Mouse (Mus musculus): Measurements from ENCODE around the gene Exph5. TPM values are rescaled to one million over a fixed set of nuclear protein-coding genes. Genes with fewer than 3 reads are reported as not detected.

Gene Exph5
- polyA plus RNA-seq, 1 experiment from 2014 or later, result 0.46 TPM

GRCm38 (mm10) chr9:53400696-53401095, 99.2 kb downstream of the Exph5 start:
- Histone ChIP-seq H3K27me3 (ENCODE audit: control insufficient read depth, insufficient read depth, low read length) (no peaks in the 10 kb centered on the region), H3K9me3 (replicated peaks; ENCODE audit: control insufficient read depth, low read length) (no peaks in the 10 kb centered on the region), H3K36me3 (ENCODE audit: control insufficient read depth, insufficient read depth, low read length) (no peaks in the 10 kb centered on the region), H3K4me3 (ENCODE audit: low read depth, low read length) (no peak overlapping the region), H3K27ac (ENCODE audit: low read depth, low read length) (no peak overlapping the region), H3K9ac (ENCODE audit: low read depth, low read length) (no peak overlapping the region), H3K4me1 (ENCODE audit: control insufficient read depth, insufficient read depth, low read length) (peaks cover 5% of the 10 kb centered on the region; the same call in 1 of the 2 replicates), H3K4me2 (no peak overlapping the region)
- WGBS (ENCODE audit: insufficient replicate concordance), result 88% methylated on average over 4 of the region's 4 CpGs
- no peak for ATAC-seq (replicated peaks; ENCODE audit: insufficient number of reproducible peaks, low FRiP score, low TSS enrichment)

GRCm38 (mm10) chr9:53401146-53401545, 99.7 kb downstream of the Exph5 start:
- no peak for ATAC-seq (replicated peaks; ENCODE audit: insufficient number of reproducible peaks, low FRiP score, low TSS enrichment)
- Histone ChIP-seq H3K4me1 (ENCODE audit: control insufficient read depth, insufficient read depth, low read length) (peaks cover 5% of the 10 kb centered on the region; the same call in 1 of the 2 replicates), H3K9ac (ENCODE audit: low read depth, low read length) (no peak overlapping the region), H3K36me3 (ENCODE audit: control insufficient read depth, insufficient read depth, low read length) (no peaks in the 10 kb centered on the region), H3K9me3 (replicated peaks; ENCODE audit: control insufficient read depth, low read length) (no peaks in the 10 kb centered on the region), H3K4me2 (no peak overlapping the region), H3K27me3 (ENCODE audit: control insufficient read depth, insufficient read depth, low read length) (no peaks in the 10 kb centered on the region), H3K27ac (ENCODE audit: low read depth, low read length) (no peak overlapping the region), H3K4me3 (ENCODE audit: low read depth, low read length) (no peak overlapping the region)
- WGBS (ENCODE audit: insufficient replicate concordance), result 66% methylated on average over 8 of the region's 8 CpGs

GRCm38 (mm10) chr9:53402291-53402711, 100.8 kb downstream of the Exph5 start, which contains the start of gene 4930550C14Rik:
Gene 4930550C14Rik (plus strand): TSS chr9:53402325.
- 0 out of 2 replicates have a peak within 1 kb of the TSS, but pooled peaks have one; percentile 44 for H3K9ac ChIP-seq (ENCODE audit: low read depth, low read length)
- H3K9me3 ChIP-seq (replicated peaks; ENCODE audit: control insufficient read depth, low read length), result no peaks in the 10 kb centered on the region
- H3K4me2 ChIP-seq, result peak within 1 kb of the TSS; percentile 37
- ATAC-seq (replicated peaks; ENCODE audit: insufficient number of reproducible peaks, low FRiP score, low TSS enrichment), result no peak
- no peak within 1 kb of the TSS for H3K4me3 ChIP-seq (ENCODE audit: low read depth, low read length)
- H3K27me3 ChIP-seq (ENCODE audit: control insufficient read depth, insufficient read depth, low read length), result no peaks in the 10 kb centered on the region
- peaks cover 5% of the 10 kb centered on the region; the same call in 1 of the 2 replicates for H3K4me1 ChIP-seq (ENCODE audit: control insufficient read depth, insufficient read depth, low read length)
- H3K36me3 ChIP-seq (ENCODE audit: control insufficient read depth, insufficient read depth, low read length), result no peaks in the 10 kb centered on the region
- 18% methylated on average over 11 of the region's 11 CpGs for WGBS (ENCODE audit: insufficient replicate concordance)
- no peak within 1 kb of the TSS for H3K27ac ChIP-seq (ENCODE audit: low read depth, low read length)

- Histone ChIP-seq H3K36me3 (ENCODE audit: control insufficient read depth, insufficient read depth, low read length) (no peaks in the 10 kb centered on the region), H3K9ac (ENCODE audit: low read depth, low read length) (no peak overlapping the region), H3K4me1 (ENCODE audit: control insufficient read depth, insufficient read depth, low read length) (peaks cover 5% of the 10 kb centered on the region; the same call in 1 of the 2 replicates), H3K27ac (ENCODE audit: low read depth, low read length) (no peak overlapping the region), H3K4me2 (peak overlapping the region; percentile 37), H3K9me3 (replicated peaks; ENCODE audit: control insufficient read depth, low read length) (no peaks in the 10 kb centered on the region), H3K27me3 (ENCODE audit: control insufficient read depth, insufficient read depth, low read length) (no peaks in the 10 kb centered on the region), H3K4me3 (ENCODE audit: low read depth, low read length) (no peak overlapping the region)
- 82% methylated on average over 8 of the region's 8 CpGs for WGBS (ENCODE audit: insufficient replicate concordance)
- no peak for ATAC-seq (replicated peaks; ENCODE audit: insufficient number of reproducible peaks, low FRiP score, low TSS enrichment)
Observed at GRCm38 (mm10) chr9:53402991-53403390, 101.5 kb downstream of the Exph5 start.

- no peaks in the 10 kb centered on the region for H3K27me3 ChIP-seq (ENCODE audit: control insufficient read depth, insufficient read depth, low read length)
- no peak overlapping the region for H3K9ac ChIP-seq (ENCODE audit: low read depth, low read length)
- H3K9me3 ChIP-seq (replicated peaks; ENCODE audit: control insufficient read depth, low read length), result no peaks in the 10 kb centered on the region
- H3K27ac ChIP-seq (ENCODE audit: low read depth, low read length), result no peak overlapping the region; the same call in 1 of the 2 replicates
- H3K4me1 ChIP-seq (ENCODE audit: control insufficient read depth, insufficient read depth, low read length), result peaks cover 5% of the 10 kb centered on the region; the same call in 1 of the 2 replicates
- ATAC-seq (replicated peaks; ENCODE audit: insufficient number of reproducible peaks, low FRiP score, low TSS enrichment), result no peak
- H3K4me2 ChIP-seq, result no peak overlapping the region
- no peak overlapping the region for H3K4me3 ChIP-seq (ENCODE audit: low read depth, low read length)
- no peaks in the 10 kb centered on the region for H3K36me3 ChIP-seq (ENCODE audit: control insufficient read depth, insufficient read depth, low read length)
- WGBS (ENCODE audit: insufficient replicate concordance), result 73% methylated on average over 6 of the region's 6 CpGs
Observed at GRCm38 (mm10) chr9:53404050-53404752, 102.7 kb downstream of the Exph5 start.

GRCm38 (mm10) chr9:53404753-53405722, 103.6 kb downstream of the Exph5 start:
- Histone ChIP-seq H3K36me3 (ENCODE audit: control insufficient read depth, insufficient read depth, low read length) (no peaks in the 10 kb centered on the region), H3K27ac (ENCODE audit: low read depth, low read length) (peak overlapping the region; percentile 37), H3K4me2 (peak overlapping the region; percentile 66), H3K27me3 (ENCODE audit: control insufficient read depth, insufficient read depth, low read length) (no peaks in the 10 kb centered on the region), H3K4me3 (ENCODE audit: low read depth, low read length) (peak overlapping the region; percentile 38), H3K9ac (ENCODE audit: low read depth, low read length) (peak overlapping the region; percentile 48; the same call in 1 of the 2 replicates), H3K9me3 (replicated peaks; ENCODE audit: control insufficient read depth, low read length) (no peaks in the 10 kb centered on the region), H3K4me1 (ENCODE audit: control insufficient read depth, insufficient read depth, low read length) (peaks cover 5% of the 10 kb centered on the region; the same call in 1 of the 2 replicates)
- peak; percentile 57; the same call in 1 of the 2 replicates for ATAC-seq (replicated peaks; ENCODE audit: insufficient number of reproducible peaks, low FRiP score, low TSS enrichment)
- WGBS (ENCODE audit: insufficient replicate concordance), result 26% methylated on average over 21 of the region's 21 CpGs

- WGBS (ENCODE audit: insufficient replicate concordance), result 77% methylated on average over 4 of the region's 4 CpGs
- no peak overlapping the region for H3K4me3 ChIP-seq (ENCODE audit: low read depth, low read length)
- ATAC-seq (replicated peaks; ENCODE audit: insufficient number of reproducible peaks, low FRiP score, low TSS enrichment), result no peak
- H3K9ac ChIP-seq (ENCODE audit: low read depth, low read length), result no peak overlapping the region
- no peaks in the 10 kb centered on the region for H3K36me3 ChIP-seq (ENCODE audit: control insufficient read depth, insufficient read depth, low read length)
- H3K9me3 ChIP-seq (replicated peaks; ENCODE audit: control insufficient read depth, low read length), result no peaks in the 10 kb centered on the region
- H3K4me1 ChIP-seq (ENCODE audit: control insufficient read depth, insufficient read depth, low read length), result peaks cover 2% of the 10 kb centered on the region; the same call in 1 of the 2 replicates
- no peak overlapping the region for H3K4me2 ChIP-seq
- no peak overlapping the region for H3K27ac ChIP-seq (ENCODE audit: low read depth, low read length)
- no peaks in the 10 kb centered on the region for H3K27me3 ChIP-seq (ENCODE audit: control insufficient read depth, insufficient read depth, low read length)
Observed at GRCm38 (mm10) chr9:53408548-53408947, 107.1 kb downstream of the Exph5 start.

- Histone ChIP-seq H3K4me3 (ENCODE audit: low read depth, low read length) (no peak overlapping the region), H3K9ac (ENCODE audit: low read depth, low read length) (no peak overlapping the region), H3K4me2 (no peak overlapping the region), H3K9me3 (replicated peaks; ENCODE audit: control insufficient read depth, low read length) (no peaks in the 10 kb centered on the region), H3K36me3 (ENCODE audit: control insufficient read depth, insufficient read depth, low read length) (no peaks in the 10 kb centered on the region), H3K27me3 (ENCODE audit: control insufficient read depth, insufficient read depth, low read length) (no peaks in the 10 kb centered on the region), H3K27ac (ENCODE audit: low read depth, low read length) (no peak overlapping the region), H3K4me1 (ENCODE audit: control insufficient read depth, insufficient read depth, low read length) (peaks cover 2% of the 10 kb centered on the region; the same call in 1 of the 2 replicates)
- 65% methylated on average over 2 of the region's 2 CpGs for WGBS (ENCODE audit: insufficient replicate concordance)
- no peak for ATAC-seq (replicated peaks; ENCODE audit: insufficient number of reproducible peaks, low FRiP score, low TSS enrichment)
Observed at GRCm38 (mm10) chr9:53408953-53409361, 107.5 kb downstream of the Exph5 start.

Data from heart, embryonic 11.5 days (tissue).